Mouse (Mus musculus): ENCODE measurements around the gene Gm37240. TPM values are rescaled to one million over a fixed set of nuclear protein-coding genes. Genes with fewer than 3 reads are reported as not detected.

Gene Gm37240
- polyA plus RNA-seq, 1 experiment from 2014 or later, result 2.2 TPM

GRCm38 (mm10) chr3:85308706-85309105 lies 578.6 kb downstream of the Gm37240 start:
- no peaks in the 10 kb centered on the region for H3K36me3 ChIP-seq (ENCODE audit: control insufficient read depth, insufficient read depth, low read length)
- DNase-seq (ENCODE audit: low spot score) (no peak), ATAC-seq (ENCODE audit: insufficient number of reproducible peaks, low FRiP score, low TSS enrichment, low read depth) (no peak)
- no peak overlapping the region for H3K27ac ChIP-seq (replicated peaks; ENCODE audit: low read depth, low read length)
- H3K27me3 ChIP-seq (ENCODE audit: control insufficient read depth, insufficient read depth, low read length), result no peaks in the 10 kb centered on the region
- no peak overlapping the region for H3K4me2 ChIP-seq (ENCODE audit: low read depth, severe bottlenecking)
- WGBS, result 80% methylated on average over 4 of the region's 4 CpGs
- no peak overlapping the region for H3K9ac ChIP-seq (ENCODE audit: low read length)
- H3K9me3 ChIP-seq (ENCODE audit: control insufficient read depth, low read length), result no peaks in the 10 kb centered on the region
- 0 out of 2 replicates have a peak, but pooled peaks cover 1% of the 10 kb centered on the region for H3K4me1 ChIP-seq (ENCODE audit: control insufficient read depth, insufficient read depth, low read length)
- H3K4me3 ChIP-seq (ENCODE audit: low read depth, low read length), result no peak overlapping the region

DNA sequence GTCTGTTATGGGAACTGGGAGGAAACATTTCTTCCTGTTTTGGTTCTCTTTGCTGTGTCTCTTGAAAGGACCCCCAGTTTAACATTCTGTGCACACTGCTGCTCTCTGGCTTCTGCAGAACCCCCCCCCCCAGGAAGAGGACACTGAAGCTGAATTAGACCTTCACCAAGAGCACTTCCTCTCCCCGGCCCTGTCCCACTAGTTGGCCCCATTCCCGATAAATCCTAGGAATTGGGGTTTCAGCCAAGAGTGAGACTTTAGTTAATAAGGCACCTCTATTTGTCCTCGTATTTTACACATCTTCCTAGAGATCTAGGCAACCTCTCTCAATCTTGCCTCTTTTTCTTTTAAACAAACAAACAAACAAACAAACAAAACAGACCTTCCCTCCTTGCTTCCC lies 585.5 kb downstream of the Gm37240 start:
- Histone ChIP-seq H3K4me2 (ENCODE audit: low read depth, severe bottlenecking) (no peak overlapping the region), H3K9ac (ENCODE audit: low read length) (no peak overlapping the region), H3K9me3 (ENCODE audit: control insufficient read depth, low read length) (no peaks in the 10 kb centered on the region), H3K4me1 (ENCODE audit: control insufficient read depth, insufficient read depth, low read length) (no peaks in the 10 kb centered on the region), H3K27me3 (ENCODE audit: control insufficient read depth, insufficient read depth, low read length) (no peaks in the 10 kb centered on the region), H3K36me3 (ENCODE audit: control insufficient read depth, insufficient read depth, low read length) (no peaks in the 10 kb centered on the region), H3K27ac (replicated peaks; ENCODE audit: low read depth, low read length) (no peak overlapping the region), H3K4me3 (ENCODE audit: low read depth, low read length) (no peak overlapping the region)
- DNase-seq (ENCODE audit: low spot score), result no peak
- WGBS, result 91% methylated on average over 3 of the region's 3 CpGs
- no peak for ATAC-seq (ENCODE audit: insufficient number of reproducible peaks, low FRiP score, low TSS enrichment, low read depth)

DNA sequence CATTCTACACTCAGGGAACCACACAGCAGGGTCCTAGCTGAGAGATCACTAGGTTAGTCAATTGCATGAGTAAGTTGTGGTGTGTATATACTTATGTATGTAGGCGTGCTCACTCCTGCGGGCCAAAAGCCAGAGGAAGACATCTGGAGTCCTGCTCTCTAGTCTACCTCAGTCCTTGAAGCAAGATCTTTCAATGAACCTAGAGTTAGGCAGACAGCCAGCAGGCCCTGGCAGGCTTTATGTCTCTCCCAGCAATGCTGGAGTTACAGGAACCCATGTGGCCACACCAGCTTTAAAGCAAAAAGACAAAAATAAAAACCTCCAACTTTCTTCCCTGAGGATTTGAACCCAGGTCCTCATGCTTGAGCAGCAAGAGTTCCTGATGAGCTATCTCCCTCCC lies 586.0 kb downstream of the Gm37240 start:
- Histone ChIP-seq H3K9me3 (ENCODE audit: control insufficient read depth, low read length) (no peaks in the 10 kb centered on the region), H3K27me3 (ENCODE audit: control insufficient read depth, insufficient read depth, low read length) (no peaks in the 10 kb centered on the region), H3K27ac (replicated peaks; ENCODE audit: low read depth, low read length) (no peak overlapping the region), H3K4me3 (ENCODE audit: low read depth, low read length) (no peak overlapping the region), H3K4me2 (ENCODE audit: low read depth, severe bottlenecking) (no peak overlapping the region), H3K9ac (ENCODE audit: low read length) (no peak overlapping the region), H3K36me3 (ENCODE audit: control insufficient read depth, insufficient read depth, low read length) (no peaks in the 10 kb centered on the region), H3K4me1 (ENCODE audit: control insufficient read depth, insufficient read depth, low read length) (no peaks in the 10 kb centered on the region)
- DNase-seq (ENCODE audit: low spot score) (no peak), ATAC-seq (ENCODE audit: insufficient number of reproducible peaks, low FRiP score, low TSS enrichment, low read depth) (no peak)
- 100% methylated on average over 2 of the region's 2 CpGs for WGBS

DNA sequence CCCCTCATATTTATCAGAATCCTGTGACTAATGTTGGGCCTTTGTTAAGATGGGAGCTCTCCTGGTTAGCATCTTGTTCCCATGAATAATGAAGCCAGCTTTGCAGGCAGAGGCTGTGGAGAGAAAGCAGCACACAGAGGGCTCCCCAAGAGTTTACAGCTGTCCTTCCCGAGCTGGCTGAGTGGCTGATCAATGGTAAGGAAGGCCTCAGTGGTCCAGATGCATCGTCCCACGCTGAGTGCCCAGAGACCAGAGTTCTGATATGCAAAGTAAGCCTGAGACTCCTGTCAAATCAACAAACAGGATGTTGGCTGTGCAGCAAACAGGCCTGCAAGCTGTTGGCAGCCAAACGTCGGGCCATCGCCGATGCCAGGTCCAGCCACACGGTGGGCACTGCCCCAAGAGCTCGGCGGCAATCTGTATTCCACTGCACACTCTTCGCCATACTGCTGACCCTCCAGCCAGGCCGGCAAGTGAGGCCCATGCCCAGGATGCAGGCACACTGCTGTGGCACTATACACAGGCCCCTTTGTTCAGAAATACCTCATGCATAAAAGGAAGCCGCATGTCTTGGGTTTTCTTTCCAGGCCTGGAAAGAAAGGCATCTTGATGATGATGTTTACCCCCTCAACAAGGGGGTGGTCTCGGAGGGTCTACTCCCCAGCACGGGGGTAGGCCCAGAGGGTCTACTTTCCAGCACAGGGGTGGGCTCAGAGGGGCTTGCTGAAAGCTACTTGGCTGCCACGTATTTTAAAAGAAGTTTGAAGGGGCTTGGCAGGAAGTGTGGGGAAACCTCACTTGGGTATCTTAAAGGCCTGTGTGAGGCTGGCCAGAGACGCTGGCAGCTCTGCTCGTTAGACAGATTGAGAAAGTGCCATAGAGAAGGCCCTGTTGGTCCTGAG lies 587.4 kb downstream of the Gm37240 start:
- no peak for ATAC-seq (ENCODE audit: insufficient number of reproducible peaks, low FRiP score, low TSS enrichment, low read depth)
- 86% methylated on average over 18 of the region's 18 CpGs for WGBS

GRCm38 (mm10) chr3:85295229-85295628 lies 592.1 kb downstream of the Gm37240 start:
- no peak overlapping the region for H3K9ac ChIP-seq (ENCODE audit: low read length)
- no peaks in the 10 kb centered on the region for H3K9me3 ChIP-seq (ENCODE audit: control insufficient read depth, low read length)
- H3K27me3 ChIP-seq (ENCODE audit: control insufficient read depth, insufficient read depth, low read length), result no peaks in the 10 kb centered on the region
- no peak overlapping the region for H3K27ac ChIP-seq (replicated peaks; ENCODE audit: low read depth, low read length)
- H3K4me2 ChIP-seq (ENCODE audit: low read depth, severe bottlenecking), result no peak overlapping the region
- H3K4me1 ChIP-seq (ENCODE audit: control insufficient read depth, insufficient read depth, low read length), result no peaks in the 10 kb centered on the region
- H3K4me3 ChIP-seq (ENCODE audit: low read depth, low read length), result no peak overlapping the region
- 91% methylated on average over 9 of the region's 9 CpGs for WGBS
- DNase-seq (ENCODE audit: low spot score) (no peak), ATAC-seq (ENCODE audit: insufficient number of reproducible peaks, low FRiP score, low TSS enrichment, low read depth) (no peak)
- no peaks in the 10 kb centered on the region for H3K36me3 ChIP-seq (ENCODE audit: control insufficient read depth, insufficient read depth, low read length)

More for the DNA sequence above, 587.4 kb downstream of the Gm37240 start:
- H3K4me3 ChIP-seq (ENCODE audit: low read depth, low read length), result no peak overlapping the region
- H3K36me3 ChIP-seq (ENCODE audit: control insufficient read depth, insufficient read depth, low read length), result no peaks in the 10 kb centered on the region
- H3K27ac ChIP-seq (replicated peaks; ENCODE audit: low read depth, low read length), result no peak overlapping the region
- H3K4me2 ChIP-seq (ENCODE audit: low read depth, severe bottlenecking), result no peak overlapping the region
- H3K9ac ChIP-seq (ENCODE audit: low read length), result no peak overlapping the region
- no peak for DNase-seq (ENCODE audit: low spot score)
- no peaks in the 10 kb centered on the region for H3K27me3 ChIP-seq (ENCODE audit: control insufficient read depth, insufficient read depth, low read length)
- no peaks in the 10 kb centered on the region for H3K4me1 ChIP-seq (ENCODE audit: control insufficient read depth, insufficient read depth, low read length)
- no peaks in the 10 kb centered on the region for H3K9me3 ChIP-seq (ENCODE audit: control insufficient read depth, low read length)

DNA sequence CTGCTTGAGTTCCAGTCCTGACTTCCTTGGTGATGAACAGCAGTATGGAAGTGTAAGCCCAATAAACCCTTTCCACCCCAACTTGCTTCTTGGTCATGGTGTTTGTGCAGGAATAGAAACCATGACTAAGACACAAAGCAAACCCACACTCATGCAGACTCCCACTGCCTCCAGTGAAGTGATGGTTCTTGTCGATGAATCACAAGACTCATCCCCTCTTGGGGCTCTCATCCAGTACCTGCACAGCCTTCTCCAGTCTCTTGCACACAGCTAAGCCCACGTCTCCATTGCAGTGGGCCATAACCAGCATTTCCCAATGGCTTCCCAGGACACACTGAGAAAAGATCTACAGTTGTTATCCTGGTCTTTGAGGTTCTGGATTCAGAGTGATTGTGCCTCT lies 599.7 kb downstream of the Gm37240 start:
- Histone ChIP-seq H3K4me3 (ENCODE audit: low read depth, low read length) (no peak overlapping the region), H3K27ac (replicated peaks; ENCODE audit: low read depth, low read length) (no peak overlapping the region), H3K9ac (ENCODE audit: low read length) (no peak overlapping the region), H3K27me3 (ENCODE audit: control insufficient read depth, insufficient read depth, low read length) (no peaks in the 10 kb centered on the region), H3K4me1 (ENCODE audit: control insufficient read depth, insufficient read depth, low read length) (no peaks in the 10 kb centered on the region), H3K9me3 (ENCODE audit: control insufficient read depth, low read length) (no peaks in the 10 kb centered on the region), H3K4me2 (ENCODE audit: low read depth, severe bottlenecking) (no peak overlapping the region), H3K36me3 (ENCODE audit: control insufficient read depth, insufficient read depth, low read length) (no peaks in the 10 kb centered on the region)
- DNase-seq (ENCODE audit: low spot score), result no peak
- WGBS, result 73% methylated on average over 2 of the region's 2 CpGs
- no peak for ATAC-seq (ENCODE audit: insufficient number of reproducible peaks, low FRiP score, low TSS enrichment, low read depth)

GRCm38 (mm10) chr3:85284483-85284882 lies 602.8 kb downstream of the Gm37240 start:
- Histone ChIP-seq H3K9me3 (ENCODE audit: control insufficient read depth, low read length) (no peaks in the 10 kb centered on the region), H3K4me2 (ENCODE audit: low read depth, severe bottlenecking) (no peak overlapping the region), H3K36me3 (ENCODE audit: control insufficient read depth, insufficient read depth, low read length) (no peaks in the 10 kb centered on the region), H3K9ac (ENCODE audit: low read length) (no peak overlapping the region), H3K4me1 (ENCODE audit: control insufficient read depth, insufficient read depth, low read length) (no peaks in the 10 kb centered on the region), H3K27me3 (ENCODE audit: control insufficient read depth, insufficient read depth, low read length) (no peaks in the 10 kb centered on the region), H3K4me3 (ENCODE audit: low read depth, low read length) (no peak overlapping the region), H3K27ac (replicated peaks; ENCODE audit: low read depth, low read length) (no peak overlapping the region)
- DNase-seq (ENCODE audit: low spot score), result no peak
- WGBS, result 85% methylated on average over 2 of the region's 2 CpGs
- ATAC-seq (ENCODE audit: insufficient number of reproducible peaks, low FRiP score, low TSS enrichment, low read depth), result no peak

DNA sequence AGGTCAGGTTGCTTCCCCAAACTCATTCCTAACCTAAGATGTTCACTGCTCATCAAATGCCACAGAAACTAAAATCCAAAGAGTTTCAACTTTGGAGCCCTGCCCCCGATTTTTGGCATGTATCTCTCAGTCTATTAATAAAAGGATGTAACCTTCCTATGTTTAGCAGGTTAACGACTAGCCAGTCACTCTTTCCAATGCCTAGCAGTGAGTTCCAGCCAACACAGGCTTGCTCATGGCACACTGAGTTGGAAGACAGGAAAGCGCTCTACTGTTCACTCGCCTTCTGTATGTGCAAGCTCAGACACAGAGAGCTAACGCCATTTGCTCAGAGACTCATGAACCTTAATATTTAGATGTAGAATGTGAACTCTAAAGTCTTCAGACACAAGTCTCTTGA lies 604.5 kb downstream of the Gm37240 start:
- Histone ChIP-seq H3K27ac (replicated peaks; ENCODE audit: low read depth, low read length) (no peak overlapping the region), H3K4me3 (ENCODE audit: low read depth, low read length) (no peak overlapping the region), H3K27me3 (ENCODE audit: control insufficient read depth, insufficient read depth, low read length) (no peaks in the 10 kb centered on the region), H3K4me1 (ENCODE audit: control insufficient read depth, insufficient read depth, low read length) (no peaks in the 10 kb centered on the region), H3K9me3 (ENCODE audit: control insufficient read depth, low read length) (no peaks in the 10 kb centered on the region), H3K36me3 (ENCODE audit: control insufficient read depth, insufficient read depth, low read length) (no peaks in the 10 kb centered on the region), H3K9ac (ENCODE audit: low read length) (no peak overlapping the region), H3K4me2 (ENCODE audit: low read depth, severe bottlenecking) (no peak overlapping the region)
- DNase-seq (ENCODE audit: low spot score), result no peak
- no peak for ATAC-seq (ENCODE audit: insufficient number of reproducible peaks, low FRiP score, low TSS enrichment, low read depth)
- 89% methylated on average over 5 of the region's 5 CpGs for WGBS

All from limb, embryonic 11.5 days (tissue).